Mouse (Mus musculus): ENCODE data around the gene Slc43a2. TPM values are rescaled to one million over a fixed set of nuclear protein-coding genes. Genes with fewer than 3 reads are reported as not detected.
"Not testable (repeated sequence)": the region's sequence is repeated elsewhere in the genome, so short reads cannot be mapped to it uniquely, and the experiment has no call there.

Gene Slc43a2
- polyA plus RNA-seq, 1 experiment from 2014 or later, result 5.6 TPM

DNA sequence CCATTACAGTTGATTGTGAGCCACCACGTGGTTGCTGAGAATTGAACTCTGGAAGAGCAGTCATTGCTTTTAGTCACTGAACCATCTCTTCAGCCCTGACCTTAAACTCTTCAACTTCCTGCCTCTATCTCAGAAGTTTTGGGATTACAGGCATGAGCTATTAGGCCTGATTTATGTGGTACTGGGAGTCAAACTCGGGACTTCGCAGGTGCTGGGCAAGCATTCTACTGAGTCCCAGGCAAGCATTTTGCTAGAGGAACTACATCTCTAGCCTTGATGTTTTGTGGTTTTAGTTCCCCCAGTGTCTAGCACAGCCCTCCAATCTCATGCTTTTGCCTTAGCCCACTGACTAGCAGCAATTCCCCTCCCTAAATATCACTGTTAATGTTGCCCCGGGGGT lies 53.6 kb downstream of the Slc43a2 start:
- Histone ChIP-seq H3K4me3 (no peak overlapping the region), H3K27me3 (no peaks in the 10 kb centered on the region), H3K27ac (no peak overlapping the region), H3K9ac (no peak overlapping the region), H3K36me3 (no peaks in the 10 kb centered on the region), H3K4me2 (no peak overlapping the region), H3K4me1 (peaks cover 22% of the 10 kb centered on the region), H3K9me3 (no peaks in the 10 kb centered on the region)
- no peak for ATAC-seq (ENCODE audit: borderline replicate concordance, extremely low read depth, low FRiP score, low TSS enrichment)
- 60% methylated on average over 4 of the region's 4 CpGs for WGBS

DNA sequence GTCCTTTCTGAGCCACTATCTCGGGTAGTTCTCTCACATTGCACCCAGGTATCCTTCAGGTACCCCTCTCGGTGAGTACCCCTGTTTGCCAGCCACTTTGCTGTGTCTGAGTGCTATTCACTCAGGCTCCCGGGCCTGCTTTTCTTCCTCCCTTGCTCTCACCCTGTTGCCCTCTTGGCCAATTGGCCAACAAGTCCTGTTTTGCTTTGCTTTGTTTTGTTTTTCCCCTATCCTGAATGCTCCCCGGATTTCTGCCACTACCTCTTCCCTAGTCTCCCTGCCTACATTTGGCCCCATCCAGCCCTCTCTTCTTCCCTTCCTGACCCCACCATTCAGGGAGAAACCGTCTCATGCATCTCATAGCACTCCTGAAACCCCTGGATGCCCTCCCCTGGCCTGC lies 54.5 kb downstream of the Slc43a2 start:
- no peak for ATAC-seq (ENCODE audit: borderline replicate concordance, extremely low read depth, low FRiP score, low TSS enrichment)
- Histone ChIP-seq H3K27ac (no peak overlapping the region), H3K4me1 (peaks cover 25% of the 10 kb centered on the region), H3K36me3 (no peaks in the 10 kb centered on the region), H3K4me2 (no peak overlapping the region), H3K27me3 (no peaks in the 10 kb centered on the region), H3K9ac (no peak overlapping the region), H3K4me3 (no peak overlapping the region), H3K9me3 (no peaks in the 10 kb centered on the region)
- WGBS, result 74% methylated on average over 5 of the region's 5 CpGs

DNA sequence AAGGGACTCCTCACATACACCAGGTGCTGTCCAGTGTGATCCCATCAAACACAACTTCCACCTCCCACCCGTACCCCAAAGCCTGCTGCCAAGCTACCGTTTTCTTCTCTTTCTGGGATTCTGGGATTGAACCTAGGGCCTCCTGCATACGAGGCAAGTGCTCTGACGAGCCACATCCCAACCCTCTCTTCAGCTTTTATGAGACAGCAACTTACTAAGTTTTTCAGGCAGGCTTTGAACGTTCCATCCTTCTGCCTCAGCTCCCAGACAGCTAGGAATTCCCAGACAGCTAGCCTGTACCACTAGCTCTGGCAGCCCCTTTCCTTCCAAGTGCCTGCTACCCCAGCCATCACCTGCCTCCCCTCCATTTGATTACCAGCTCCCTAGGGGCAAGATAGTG lies 55.5 kb downstream of the Slc43a2 start:
- Histone ChIP-seq H3K27ac (no peak overlapping the region), H3K4me1 (peaks cover 25% of the 10 kb centered on the region), H3K36me3 (no peaks in the 10 kb centered on the region), H3K9ac (no peak overlapping the region; the same call in 1 of the 2 replicates), H3K9me3 (no peaks in the 10 kb centered on the region), H3K4me3 (no peak overlapping the region), H3K4me2 (no peak overlapping the region), H3K27me3 (no peaks in the 10 kb centered on the region)
- ATAC-seq (ENCODE audit: borderline replicate concordance, extremely low read depth, low FRiP score, low TSS enrichment), result no peak
- WGBS, result 78% methylated on average over 5 of the region's 5 CpGs

DNA sequence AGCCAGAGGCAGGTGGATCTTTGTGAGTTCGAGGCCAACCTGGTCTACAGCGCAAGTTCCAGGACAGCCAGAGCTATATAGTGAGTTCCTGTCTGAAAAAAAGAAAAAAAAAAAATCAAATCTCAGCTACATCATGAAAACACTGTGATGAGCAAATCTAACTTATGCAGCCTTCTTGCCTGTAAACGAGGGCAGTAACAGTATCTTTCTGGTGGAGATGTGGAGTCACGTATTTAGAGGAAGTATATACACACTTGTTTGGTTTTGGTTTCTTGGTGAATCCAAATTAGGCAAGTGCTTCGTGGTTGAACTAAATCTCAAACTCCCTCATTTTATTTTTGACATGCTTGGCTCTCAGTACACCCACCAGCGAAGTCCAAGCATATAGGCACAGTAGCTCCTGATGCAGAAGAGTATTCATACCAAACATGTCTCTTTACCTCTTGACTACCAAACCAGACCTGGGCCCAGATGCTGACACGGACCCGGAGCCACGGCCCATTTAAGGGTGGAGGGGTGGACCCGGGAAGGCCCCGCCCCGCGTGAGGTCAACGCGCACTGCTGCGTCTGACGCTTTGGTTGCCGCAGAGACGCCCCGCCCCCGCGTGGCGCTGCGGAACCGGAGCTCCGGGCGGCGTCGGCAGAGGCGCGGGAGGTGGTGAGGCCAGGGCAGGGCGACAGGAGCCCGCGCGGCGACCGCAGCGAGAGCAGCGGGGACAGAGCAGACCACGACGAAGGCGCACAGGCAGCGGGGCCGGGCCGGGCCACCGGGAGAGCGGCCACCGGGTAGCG lies 56.2 kb downstream of the Slc43a2 start, which contains the start of gene Pitpna:
TSS of gene Pitpna (plus strand) at position 605 of the 792 bp plus-strand sequence.
- Histone ChIP-seq H3K4me2 (peak within 1 kb of the TSS; percentile 92), H3K36me3 (peaks cover 7% of the 10 kb centered on the region), H3K9me3 (no peaks in the 10 kb centered on the region), H3K4me3 (peak within 1 kb of the TSS; percentile 79), H3K27me3 (no peaks in the 10 kb centered on the region), H3K27ac (peak within 1 kb of the TSS; percentile 87), H3K4me1 (peaks cover 25% of the 10 kb centered on the region), H3K9ac (peak within 1 kb of the TSS; percentile 82)
- WGBS, result 4% methylated on average over 49 of the region's 49 CpGs
- ATAC-seq (ENCODE audit: borderline replicate concordance, extremely low read depth, low FRiP score, low TSS enrichment), result peak; percentile 93

DNA sequence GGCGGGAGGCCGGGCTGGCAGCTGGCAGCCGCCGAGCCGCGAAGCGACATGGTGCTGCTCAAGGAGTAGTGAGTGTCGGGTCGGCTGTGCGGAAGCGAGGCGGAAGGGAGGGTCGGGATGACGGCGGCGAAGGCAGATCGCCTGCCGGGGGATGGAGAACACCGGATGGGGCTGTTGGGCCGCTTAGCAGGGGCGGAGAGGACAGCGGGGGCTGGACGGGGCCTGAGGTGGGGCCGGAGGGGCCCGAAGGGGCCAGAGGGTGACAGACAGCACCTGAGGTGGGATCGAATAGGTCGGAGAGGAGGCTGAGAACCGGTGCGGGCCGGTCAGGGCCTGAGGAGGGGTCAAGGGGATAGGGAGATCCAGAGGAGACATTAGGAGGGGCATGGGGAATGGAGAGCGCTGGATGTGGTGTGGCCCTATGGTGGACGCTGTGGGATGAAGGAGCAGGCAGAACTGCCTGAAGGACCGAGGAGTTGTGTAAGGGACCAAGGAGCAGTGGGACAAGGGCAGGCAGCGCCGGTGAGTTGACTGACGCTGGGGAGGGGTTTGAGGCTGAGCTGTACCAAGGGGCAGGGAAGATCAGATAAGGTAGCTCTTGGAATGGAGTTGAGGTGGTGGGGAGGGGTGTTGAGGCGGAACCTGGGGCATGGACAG lies 56.9 kb downstream of the Slc43a2 start:
- Histone ChIP-seq H3K27me3 (no peaks in the 10 kb centered on the region), H3K9me3 (no peaks in the 10 kb centered on the region), H3K4me2 (peak overlapping the region; percentile 92), H3K4me1 (peaks cover 25% of the 10 kb centered on the region), H3K36me3 (peaks cover 14% of the 10 kb centered on the region), H3K4me3 (peak overlapping the region; percentile 79), H3K27ac (peak overlapping the region; percentile 87), H3K9ac (peak overlapping the region; percentile 82)
- peak; percentile 74 for ATAC-seq (ENCODE audit: borderline replicate concordance, extremely low read depth, low FRiP score, low TSS enrichment)
- under 1% methylated on average over 37 of the region's 37 CpGs for WGBS

DNA sequence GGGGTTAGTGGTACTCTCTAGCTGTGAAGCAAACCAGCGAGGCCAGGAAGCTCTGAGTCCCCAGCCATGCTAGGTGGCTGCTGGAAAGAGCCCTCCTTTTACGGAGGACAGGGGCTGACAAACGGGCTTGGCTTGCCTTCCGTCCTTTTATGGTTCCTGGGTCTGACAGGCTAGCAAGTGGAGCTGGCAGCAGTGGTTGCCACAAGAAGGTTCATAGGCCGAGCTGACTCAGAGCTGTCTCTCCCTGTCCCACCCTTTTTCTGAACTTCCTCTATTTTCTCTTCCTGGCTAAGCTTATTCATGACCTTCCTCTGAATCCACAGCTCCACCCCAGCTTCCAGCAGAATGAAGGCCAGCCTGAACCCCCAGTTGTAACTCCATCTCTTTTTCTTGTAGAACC lies 61.1 kb downstream of the Slc43a2 start:
- Histone ChIP-seq H3K9me3 (no peaks in the 10 kb centered on the region), H3K4me2 (no peak overlapping the region), H3K27me3 (no peaks in the 10 kb centered on the region), H3K27ac (no peak overlapping the region), H3K36me3 (peaks cover 26% of the 10 kb centered on the region), H3K4me1 (peaks cover 22% of the 10 kb centered on the region), H3K9ac (no peak overlapping the region), H3K4me3 (no peak overlapping the region)
- ATAC-seq (ENCODE audit: borderline replicate concordance, extremely low read depth, low FRiP score, low TSS enrichment), result no peak
- 89% methylated on average over 5 of the region's 5 CpGs for WGBS

DNA sequence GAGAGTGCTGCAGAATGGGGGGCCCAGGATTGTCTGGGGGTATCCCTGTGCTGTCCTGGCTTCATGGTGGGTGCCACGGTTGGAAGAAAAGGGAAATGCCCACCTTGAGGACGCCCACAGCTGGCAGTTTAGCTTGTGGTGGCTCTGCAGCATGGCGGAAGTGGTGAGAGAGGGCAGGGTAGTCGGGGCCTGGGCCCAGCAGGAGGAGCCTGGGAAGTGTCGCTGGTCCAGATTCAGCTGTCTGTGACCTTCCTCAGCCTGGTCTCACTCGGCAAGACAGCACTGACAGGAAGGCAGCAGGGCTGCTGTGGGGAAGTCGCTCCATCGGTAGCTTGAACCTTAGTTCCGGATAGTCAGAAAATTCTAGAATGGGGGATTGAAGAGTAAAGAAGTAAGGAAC lies 62.9 kb downstream of the Slc43a2 start:
- Histone ChIP-seq H3K4me2 (no peak overlapping the region), H3K36me3 (peaks cover 39% of the 10 kb centered on the region), H3K27me3 (no peaks in the 10 kb centered on the region), H3K9me3 (no peaks in the 10 kb centered on the region), H3K27ac (no peak overlapping the region), H3K4me3 (no peak overlapping the region), H3K4me1 (peaks cover 10% of the 10 kb centered on the region), H3K9ac (no peak overlapping the region)
- WGBS, result 82% methylated on average over 9 of the region's 9 CpGs
- ATAC-seq (ENCODE audit: borderline replicate concordance, extremely low read depth, low FRiP score, low TSS enrichment), result no peak

DNA sequence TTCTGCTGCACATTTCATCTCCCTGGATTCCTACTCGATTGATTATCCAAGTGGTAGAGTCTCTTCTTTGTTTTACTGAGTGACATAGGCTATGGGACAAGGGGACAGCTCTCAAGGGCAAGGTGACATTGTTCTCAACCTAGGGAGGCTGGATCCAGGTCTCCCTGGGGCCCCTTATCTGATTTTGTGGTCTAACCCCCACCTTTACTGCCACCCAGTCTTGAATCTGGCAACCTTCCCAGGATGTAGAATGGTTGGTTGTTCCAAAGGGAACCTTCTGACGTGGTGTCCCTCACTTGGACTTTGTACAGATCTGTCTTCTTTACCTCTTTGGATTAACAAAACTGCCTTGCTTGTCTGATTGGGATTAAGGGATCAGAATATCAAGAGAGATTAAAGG lies 63.9 kb downstream of the Slc43a2 start:
- Histone ChIP-seq H3K4me2 (no peak overlapping the region), H3K9me3 (no peaks in the 10 kb centered on the region), H3K9ac (no peak overlapping the region), H3K27ac (no peak overlapping the region), H3K36me3 (peaks cover 45% of the 10 kb centered on the region), H3K4me1 (0 out of 2 replicates have a peak, but pooled peaks cover under 1% of the 10 kb centered on the region), H3K27me3 (no peaks in the 10 kb centered on the region), H3K4me3 (no peak overlapping the region)
- 70% methylated on average over 2 of the region's 2 CpGs for WGBS
- ATAC-seq (ENCODE audit: borderline replicate concordance, extremely low read depth, low FRiP score, low TSS enrichment), result no peak

DNA sequence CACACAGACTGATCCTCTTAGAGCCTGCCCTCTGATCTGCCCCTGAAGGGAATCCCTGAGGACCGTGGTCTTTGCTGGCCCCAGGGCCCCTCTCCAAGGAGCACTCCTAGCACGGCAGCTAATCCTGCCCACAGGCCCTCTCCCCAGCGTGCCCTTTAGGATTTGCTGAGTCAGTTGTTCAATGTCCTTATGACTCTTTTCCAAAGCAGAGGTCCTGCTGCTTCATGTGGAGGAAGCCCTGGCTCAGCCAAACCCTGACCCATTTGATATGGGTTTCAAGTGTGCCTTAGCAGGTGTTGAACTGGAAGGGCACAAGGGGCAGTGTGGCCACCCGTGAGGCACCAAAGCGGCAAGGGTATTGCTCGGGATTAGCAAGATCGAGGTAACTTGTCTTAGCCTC lies 64.3 kb downstream of the Slc43a2 start:
- no peak overlapping the region for H3K4me2 ChIP-seq
- 80% methylated on average over 7 of the region's 7 CpGs for WGBS

DNA sequence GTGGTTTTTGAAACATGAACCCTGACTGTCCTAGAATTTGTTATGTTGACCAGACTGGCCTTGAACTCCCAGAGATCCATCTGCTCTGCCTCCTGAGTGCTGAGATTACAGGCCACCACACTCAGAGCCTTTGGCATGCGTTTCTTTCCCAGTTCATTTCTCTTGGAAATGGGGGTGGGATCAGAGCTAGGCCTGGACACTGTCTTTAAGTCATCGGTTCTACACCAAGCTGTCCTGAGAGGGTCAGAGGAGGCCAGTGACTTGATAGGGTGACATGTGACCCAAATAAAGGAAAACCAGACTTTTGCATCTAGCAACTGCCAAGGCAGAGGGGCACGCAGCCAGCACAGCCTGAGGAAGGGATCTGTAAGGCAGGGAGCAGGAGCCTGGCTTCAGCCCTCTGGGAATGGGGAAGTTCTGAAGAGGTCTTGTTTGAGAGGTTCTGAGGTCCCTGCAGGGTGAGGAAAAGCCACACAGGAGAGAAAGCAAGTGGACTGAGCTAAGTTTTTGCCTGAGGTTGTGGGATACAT lies 65.3 kb downstream of the Slc43a2 start:
- no peak for ATAC-seq (ENCODE audit: borderline replicate concordance, extremely low read depth, low FRiP score, low TSS enrichment)
- WGBS, result 68% methylated on average over 3 of the region's 3 CpGs
- H3K4me2 ChIP-seq, result no peak overlapping the region
- H3K27me3 ChIP-seq, result no peaks in the 10 kb centered on the region
- no peak overlapping the region for H3K4me3 ChIP-seq
- no peak overlapping the region for H3K9ac ChIP-seq
- H3K9me3 ChIP-seq, result no peaks in the 10 kb centered on the region
- H3K36me3 ChIP-seq, result peaks cover 58% of the 10 kb centered on the region
- H3K27ac ChIP-seq, result no peak overlapping the region
- H3K4me1 ChIP-seq, result no peaks in the 10 kb centered on the region

More for the DNA sequence above, 64.3 kb downstream of the Slc43a2 start:
- H3K27ac ChIP-seq, result no peak overlapping the region
- no peaks in the 10 kb centered on the region for H3K9me3 ChIP-seq
- H3K9ac ChIP-seq, result no peak overlapping the region
- no peak overlapping the region for H3K4me3 ChIP-seq
- no peaks in the 10 kb centered on the region for H3K27me3 ChIP-seq
- H3K36me3 ChIP-seq, result peaks cover 49% of the 10 kb centered on the region
- no peak for ATAC-seq (ENCODE audit: borderline replicate concordance, extremely low read depth, low FRiP score, low TSS enrichment)
- H3K4me1 ChIP-seq, result no peaks in the 10 kb centered on the region

DNA sequence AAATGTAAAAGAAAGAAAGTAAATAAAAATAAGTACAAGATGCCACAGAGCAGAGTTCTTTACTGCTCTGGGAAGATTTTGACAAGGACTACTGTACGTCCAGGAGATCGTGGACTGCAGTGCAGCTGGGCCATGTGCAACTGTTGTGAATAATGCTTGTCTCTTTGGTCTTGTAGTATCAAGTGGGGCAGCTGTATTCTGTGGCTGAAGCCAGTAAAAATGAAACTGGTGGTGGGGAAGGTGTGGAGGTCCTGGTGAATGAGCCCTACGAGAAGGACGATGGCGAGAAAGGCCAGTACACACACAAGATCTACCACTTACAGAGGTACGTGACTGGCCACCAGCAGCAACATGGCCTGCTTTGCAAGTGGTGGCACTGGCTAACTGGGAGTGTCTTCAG lies 66.5 kb downstream of the Slc43a2 start:
- ATAC-seq (ENCODE audit: borderline replicate concordance, extremely low read depth, low FRiP score, low TSS enrichment), result no peak
- Histone ChIP-seq H3K4me2 (no peak overlapping the region), H3K27me3 (no peaks in the 10 kb centered on the region), H3K36me3 (peaks cover 60% of the 10 kb centered on the region), H3K9ac (no peak overlapping the region), H3K9me3 (no peaks in the 10 kb centered on the region), H3K4me1 (no peaks in the 10 kb centered on the region), H3K4me3 (no peak overlapping the region), H3K27ac (peak overlapping the region; percentile 25)
- 84% methylated on average over 6 of the region's 6 CpGs for WGBS

DNA sequence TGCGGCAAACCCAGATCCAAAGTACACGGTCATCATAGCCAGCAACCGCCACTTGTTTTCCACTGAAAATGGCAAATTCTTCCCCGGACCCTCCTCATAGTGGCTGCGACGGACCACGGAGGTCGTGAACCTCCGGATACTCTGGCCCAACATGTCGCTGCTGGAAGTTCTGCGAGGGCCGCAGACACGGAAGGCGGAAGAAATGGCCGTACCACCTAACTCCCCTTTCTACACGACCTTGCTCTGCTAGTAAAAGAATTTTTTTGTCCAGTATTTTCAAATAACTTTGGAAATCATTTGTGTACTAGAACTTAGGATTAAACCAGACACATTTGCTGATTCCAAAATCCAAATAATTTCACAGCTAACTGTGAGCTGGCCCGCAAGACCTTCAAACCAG lies 68.3 kb downstream of the Slc43a2 start:
- peaks cover 62% of the 10 kb centered on the region for H3K36me3 ChIP-seq
- not testable (repeated sequence) for H3K27ac ChIP-seq

More for the DNA sequence above, 68.3 kb downstream of the Slc43a2 start:
- WGBS, result 92% methylated on average over 17 of the region's 17 CpGs
- not testable (repeated sequence) for H3K4me2 ChIP-seq; H3K4me3 ChIP-seq; H3K9me3 ChIP-seq; H3K4me1 ChIP-seq; ATAC-seq (ENCODE audit: borderline replicate concordance, extremely low read depth, low FRiP score, low TSS enrichment); H3K9ac ChIP-seq; H3K27me3 ChIP-seq
